Mouse (Mus musculus) liver, embryonic 14.5 days (tissue): Measurements from ENCODE around the gene Ripor1. TPM values are rescaled to one million over a fixed set of nuclear protein-coding genes. Genes with fewer than 3 reads are reported as not detected.
A peak's percentile ranks its signal among the peaks of the same experiment; 100 is the strongest.

Experiments
- ATAC-seq: fragments of 200-750 bp; cut with Nextera tagmentation; 2 replicates; pipeline ENCODE4 v1.8.0; 2017; ENCODE audit warnings: moderate number of reproducible peaks, mild to moderate bottlenecking, moderate library complexity; ENCODE audit not compliant: insufficient read depth
- DNase-seq, 3 experiments: peaks; one replicate each; pipeline ENCODE4 v3.0.0-alpha.2; 2012 to 2013; ENCODE audit warnings: low read depth in 3 of 3, low spot score in 3 of 3
- H3K27ac ChIP-seq: fragments of 300-500 bp; sonication (generic); 2 replicates; pipeline ENCODE4 v1.5.1; 2014; ENCODE audit warnings: moderate library complexity, mild to moderate bottlenecking, control low read depth, inconsistent platforms
- H3K27me3 ChIP-seq: fragments of 300-500 bp; sonication (generic); 2 replicates; pipeline ENCODE4 v1.6.1; 2014; ENCODE audit warnings: mild to moderate bottlenecking, low read length, moderate library complexity; ENCODE audit not compliant: control insufficient read depth, insufficient read depth
- H3K36me3 ChIP-seq: fragments of 300-500 bp; sonication (generic); replicated peaks from 2 replicates; pipeline ENCODE4 v1.6.1; 2014; ENCODE audit warnings: low read depth; ENCODE audit not compliant: control insufficient read depth, insufficient read depth
- H3K4me1 ChIP-seq, 2 experiments: fragments of 200-500 bp in 1 of 2; fragments of 300-500 bp in 1 of 2; sonication (generic) in 1 of 2; replicated peaks; 2 replicates each; pipeline ENCODE4 v1.6.1; 2012 to 2014; ENCODE audit warnings: antibody characterized with exemption in 1 of 2, inconsistent platforms in 1 of 2, low read length in 1 of 2; ENCODE audit not compliant: control insufficient read depth in 2 of 2, insufficient read depth in 2 of 2
- H3K4me2 ChIP-seq: fragments of 300-500 bp; sonication (generic); 2 replicates; pipeline ENCODE4 v1.6.1; 2014; ENCODE audit warnings: low read depth, mild to moderate bottlenecking, control low read depth, moderate library complexity
- H3K4me3 ChIP-seq, 2 experiments: fragments of 200-500 bp in 1 of 2; fragments of 300-500 bp in 1 of 2; sonication (generic) in 1 of 2; 2 replicates each; pipeline ENCODE4 v1.5.1; 2012 to 2014; ENCODE audit warnings: low read depth in 2 of 2, low read length in 2 of 2, mild to moderate bottlenecking in 2 of 2, control low read depth in 1 of 2, inconsistent platforms in 1 of 2, moderate library complexity in 1 of 2; ENCODE audit not compliant: insufficient read depth in 1 of 2
- H3K9ac ChIP-seq: fragments of 300-500 bp; sonication (generic); replicated peaks from 2 replicates; pipeline ENCODE4 v1.6.1; 2014; ENCODE audit warnings: mild to moderate bottlenecking, control low read depth, moderate library complexity
- H3K9me3 ChIP-seq: fragments of 300-500 bp; sonication (generic); 2 replicates; pipeline ENCODE4 v1.6.1; 2016; ENCODE audit warnings: low read length, mixed read lengths; ENCODE audit not compliant: control insufficient read depth
- CTCF ChIP-seq: IDR thresholded peaks from 2 replicates; pipeline ENCODE4 v1.5.1; 2016; ENCODE audit warnings: antibody characterized with exemption, low read depth, control low read depth
- EP300 ChIP-seq: IDR thresholded peaks from 2 replicates; pipeline ENCODE4 v1.6.1; 2016; ENCODE audit warnings: antibody characterized with exemption, low read depth
- WGBS: fragments of 180-500 bp; shearing (Covaris S2); extraction: QIAGEN DNeasy Blood & Tissue Kit; methylation state at CpG from one replicate; pipeline ENCODE4 v1.1.7; 2014; ENCODE audit not compliant: insufficient replicate concordance; 5-methylcytosine and 5-hydroxymethylcytosine counted together
- polyA plus RNA-seq, 2 experiments: library from polyadenylated mRNA; depleted of rRNA in 1 of 2; stranded (reverse) in 1 of 2; unstranded in 1 of 2; fragments of >200 nt; fragmentation: Nextera tagmentation in 1 of 2; extraction: Ambion mirVana in 1 of 2; gene quantifications; 2 replicates each; pipeline versions ENCODE4 v1.2.1 to v1.2.3; 2012 to 2014

Ripor1 gene
- polyA plus RNA-seq, 2 experiments, result 4.5 to 4.9 TPM

GRCm38 (mm10) chr8:105636963-105637510 is 32.0 kb downstream of the Ripor1 start, which contains the start of gene Agrp:
Gene Agrp (minus strand): TSS chr8:105637393.
- peak within 1 kb of the TSS; percentile 79 to 100 for H3K4me3 ChIP-seq
- peak; percentile 21; the same call in 1 of the 2 replicates for TF ChIP-seq CTCF
- TF ChIP-seq EP300, result no peak
- under 1% methylated on average over 56 of the region's 63 CpGs for WGBS
- peak within 1 kb of the TSS; percentile 99 for H3K27ac ChIP-seq
- no peaks in the 10 kb centered on the region for H3K9me3 ChIP-seq
- H3K4me1 ChIP-seq, result peaks cover 21 to 22% of the 10 kb centered on the region in 2 experiments
- peak within 1 kb of the TSS; percentile 100 for H3K9ac ChIP-seq
- peak within 1 kb of the TSS; percentile 99 for H3K4me2 ChIP-seq
- ATAC-seq (peak; percentile 26; the same call in 1 of the 2 replicates), DNase-seq (no peak)
- peaks cover 9% of the 10 kb centered on the region; the same call in 1 of the 2 replicates for H3K36me3 ChIP-seq
- no peaks in the 10 kb centered on the region for H3K27me3 ChIP-seq

DNA sequence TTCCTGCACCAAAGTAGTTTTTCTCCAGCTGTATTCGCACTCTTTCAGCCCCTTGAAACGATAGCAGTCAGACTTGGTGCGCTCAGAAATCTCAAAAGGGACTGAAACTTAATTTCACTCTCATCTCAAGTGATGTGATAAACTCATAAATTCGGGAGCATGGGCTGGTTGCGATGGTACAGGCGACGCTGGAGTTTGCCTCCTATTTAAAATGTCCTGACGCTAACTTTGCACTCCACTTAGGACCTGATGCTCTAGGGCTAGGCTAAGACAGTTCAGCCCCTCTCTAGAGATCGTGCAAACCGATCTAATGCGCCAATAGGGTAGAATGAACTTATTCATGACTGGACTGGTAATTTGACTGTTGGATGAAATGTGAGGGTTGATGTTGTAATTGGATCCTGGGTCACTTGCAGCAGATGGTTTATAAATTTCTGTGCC is 32.6 kb downstream of the Ripor1 start:
- DNase-seq (peak in 1 of 3 experiments; percentile 47), ATAC-seq (no peak)
- Histone ChIP-seq H3K9ac (peak overlapping the region; percentile 100), H3K36me3 (peaks cover 9% of the 10 kb centered on the region; the same call in 1 of the 2 replicates), H3K27me3 (no peaks in the 10 kb centered on the region), H3K9me3 (no peaks in the 10 kb centered on the region), H3K4me1 (peaks cover 21 to 22% of the 10 kb centered on the region in 2 experiments), H3K4me2 (peak overlapping the region; percentile 99), H3K27ac (peak overlapping the region; percentile 99), H3K4me3 (peak overlapping the region; percentile 79 to 100)
- WGBS, result under 1% methylated on average over 11 of the region's 11 CpGs
- TF ChIP-seq CTCF (no peak), EP300 (no peak)

DNA sequence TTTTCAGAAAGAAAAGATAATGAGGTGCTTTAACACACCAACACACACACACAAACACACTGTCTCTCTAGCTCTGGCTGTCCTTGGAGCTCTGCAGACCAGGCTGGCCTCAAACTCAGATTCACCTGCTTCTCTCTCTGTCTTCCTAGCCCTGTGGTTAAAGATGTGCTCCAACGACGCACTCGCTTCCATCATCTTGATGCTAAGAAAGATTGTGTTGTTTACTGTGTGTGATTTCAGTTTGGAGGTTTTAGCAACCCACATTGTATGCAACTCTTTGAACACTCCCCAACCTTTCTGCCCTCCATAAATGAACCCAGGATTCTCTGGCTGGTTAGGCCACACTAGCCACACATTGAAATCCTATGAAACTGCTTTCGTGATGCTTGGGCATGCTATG is 33.5 kb downstream of the Ripor1 start:
- ATAC-seq (no peak), DNase-seq (no peak)
- H3K4me1 ChIP-seq, result peaks cover 21 to 22% of the 10 kb centered on the region in 2 experiments
- 67% methylated on average over 4 of the region's 4 CpGs for WGBS
- peak overlapping the region; percentile 100 for H3K9ac ChIP-seq
- H3K27ac ChIP-seq, result no peak overlapping the region
- TF ChIP-seq CTCF (no peak), EP300 (no peak)
- peaks cover 9% of the 10 kb centered on the region; the same call in 1 of the 2 replicates for H3K36me3 ChIP-seq
- H3K4me2 ChIP-seq, result peak overlapping the region; percentile 99
- no peaks in the 10 kb centered on the region for H3K27me3 ChIP-seq
- peak overlapping the region; percentile 79 to 100 for H3K4me3 ChIP-seq
- H3K9me3 ChIP-seq, result no peaks in the 10 kb centered on the region

- DNase-seq (no peak), ATAC-seq (no peak)
- Histone ChIP-seq H3K4me1 (peaks cover 21 to 22% of the 10 kb centered on the region in 2 experiments), H3K27ac (no peak overlapping the region), H3K9me3 (no peaks in the 10 kb centered on the region), H3K4me3 (no peak overlapping the region), H3K9ac (no peak overlapping the region), H3K36me3 (peaks cover 19% of the 10 kb centered on the region), H3K27me3 (no peaks in the 10 kb centered on the region), H3K4me2 (no peak overlapping the region)
- WGBS, result 45% methylated on average over 1 of the region's 1 CpGs
- TF ChIP-seq EP300, result no peak
- TF ChIP-seq CTCF, result no peak
These were observed 34.8 kb downstream of the Ripor1 start for GRCm38 (mm10) chr8:105639835-105640234.

DNA sequence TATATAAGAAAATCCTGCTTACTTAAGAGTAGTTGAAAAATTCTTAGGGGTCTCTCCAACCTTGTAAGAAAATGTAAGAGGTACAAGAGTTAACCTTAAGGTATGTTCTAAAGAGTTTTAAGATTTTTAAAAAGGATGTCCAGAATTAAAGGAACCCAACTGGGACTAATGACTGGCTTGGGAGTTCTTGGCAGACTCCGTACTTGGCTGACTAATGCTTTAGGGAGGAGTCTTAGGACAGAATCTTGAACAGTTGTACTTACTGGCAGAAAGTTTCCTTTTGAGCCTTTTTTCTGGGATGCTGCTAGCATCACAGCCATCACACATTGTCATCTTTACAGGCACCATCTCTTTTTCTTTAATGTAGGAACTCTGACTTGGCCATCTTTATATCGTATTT is 35.5 kb downstream of the Ripor1 start:
- DNase-seq (no peak), ATAC-seq (no peak)
- Histone ChIP-seq H3K9me3 (no peaks in the 10 kb centered on the region), H3K9ac (no peak overlapping the region), H3K4me1 (peaks cover 15 to 17% of the 10 kb centered on the region in 2 experiments), H3K4me2 (no peak overlapping the region), H3K4me3 (no peak overlapping the region), H3K36me3 (peaks cover 25% of the 10 kb centered on the region), H3K27me3 (no peaks in the 10 kb centered on the region), H3K27ac (no peak overlapping the region)
- 91% methylated on average over 2 of the region's 2 CpGs for WGBS
- TF ChIP-seq CTCF (no peak), EP300 (no peak)
